Mouse (Mus musculus) gastrocnemius, adult 2 months (tissue): ENCODE results near the gene Pola2. TPM values are rescaled to one million over a fixed set of nuclear protein-coding genes. Genes with fewer than 3 reads are reported as not detected.
A peak's percentile ranks its signal among the peaks of the same experiment; 100 is the strongest.

Experiments
- DNase-seq: peaks from one replicate; pipeline ENCODE4 v3.0.0; 2022
- H3K27ac ChIP-seq: fragments of 200-600 bp; 2 replicates; pipeline ENCODE4 v1.8.1; 2022; ENCODE audit warnings: mild to moderate bottlenecking
- H3K4me3 ChIP-seq: fragments of 200-600 bp; 2 replicates; pipeline ENCODE4 v1.8.1; 2022; ENCODE audit warnings: mild to moderate bottlenecking, moderate library complexity
- CTCF ChIP-seq: fragments of 200-600 bp; IDR thresholded peaks from 2 replicates; pipeline ENCODE4 v1.8.1; 2022; ENCODE audit warnings: antibody characterized with exemption, mild to moderate bottlenecking, moderate library complexity
- intact Hi-C: fragments of 180-260 bp; cut with DNase I; formaldehyde crosslinking; loops from one replicate; pipeline ENCODE4 v1.15.1; 2025
- total RNA-seq, 2 experiments: library from RNA; stranded (reverse); gene quantifications; 2 replicates each; pipeline ENCODE4 v1.2.3; 2021

The Pola2 gene
- total RNA-seq, 2 experiments from 2014 or later: 8.9 to 9.2 TPM

GRCm38 (mm10) chr19:5912103-5913006 lies 51.6 kb downstream of the Pola2 start:
- intact Hi-C loops: no loop called here
- Histone ChIP-seq H3K4me3 (peak overlapping the region; percentile 95), H3K27ac (peak overlapping the region; percentile 95)
- TF ChIP-seq CTCF: no peak
- peak; percentile 100 for DNase-seq

DNA sequence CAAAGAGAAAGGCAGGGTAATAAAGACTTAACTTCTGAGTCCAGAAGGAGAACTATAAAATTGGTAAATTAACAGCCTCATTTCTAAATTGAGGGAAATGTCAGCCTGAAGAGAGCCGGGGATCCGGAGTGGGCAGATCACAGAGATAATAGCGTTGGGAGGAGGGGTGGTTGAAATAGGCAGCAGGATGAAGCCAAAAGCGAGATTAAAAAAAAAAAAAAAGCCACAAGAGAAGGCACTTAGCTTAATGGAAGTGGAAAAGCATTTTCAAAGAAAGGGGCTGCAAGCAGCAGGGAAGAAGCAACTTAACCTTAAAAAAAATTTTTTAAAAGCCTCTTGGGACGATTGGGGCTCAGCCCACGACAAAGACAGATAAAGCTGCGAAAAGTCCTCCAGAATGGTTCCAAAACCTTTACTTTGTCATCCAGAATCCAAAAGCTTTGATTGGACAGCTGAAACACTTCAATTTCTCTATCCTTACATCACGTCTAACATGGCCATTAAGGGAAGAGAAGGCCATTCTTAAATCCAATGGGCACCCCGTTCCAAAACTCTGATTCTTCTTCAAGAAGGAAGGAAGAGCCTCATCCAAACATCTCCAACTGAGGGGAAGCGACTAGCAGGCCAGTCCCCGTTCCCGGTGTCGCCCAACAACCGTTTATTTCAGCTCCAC lies 52.4 kb downstream of the Pola2 start:
- intact Hi-C loops: no loop called here
- no peak for TF ChIP-seq CTCF
- Histone ChIP-seq H3K27ac (peak overlapping the region; percentile 95), H3K4me3 (peak overlapping the region; percentile 95)
- no peak for DNase-seq

DNA sequence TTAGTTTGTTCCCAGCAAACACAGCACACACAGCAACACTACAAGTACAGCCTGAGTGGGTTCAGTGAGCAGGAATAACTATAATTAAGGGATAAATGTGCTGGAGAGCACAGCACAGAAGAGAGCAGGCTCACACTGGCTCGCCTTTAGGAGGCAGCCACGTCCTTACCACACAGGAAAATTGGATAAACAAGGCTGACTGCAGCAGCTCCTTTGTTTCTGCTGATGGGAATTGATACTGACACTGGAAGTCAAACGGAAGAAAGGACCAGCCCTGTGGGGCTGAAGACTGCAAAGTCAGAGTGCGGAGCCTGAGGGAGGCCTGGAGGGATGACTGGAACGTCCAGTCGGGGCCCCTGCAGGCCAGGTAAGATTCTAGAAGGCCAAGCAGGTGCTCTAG lies 53.8 kb downstream of the Pola2 start:
- intact Hi-C loops: no loop called here
- Histone ChIP-seq H3K4me3 (peak overlapping the region; percentile 95), H3K27ac (no peak overlapping the region)
- DNase-seq: no peak
- no peak for TF ChIP-seq CTCF

DNA sequence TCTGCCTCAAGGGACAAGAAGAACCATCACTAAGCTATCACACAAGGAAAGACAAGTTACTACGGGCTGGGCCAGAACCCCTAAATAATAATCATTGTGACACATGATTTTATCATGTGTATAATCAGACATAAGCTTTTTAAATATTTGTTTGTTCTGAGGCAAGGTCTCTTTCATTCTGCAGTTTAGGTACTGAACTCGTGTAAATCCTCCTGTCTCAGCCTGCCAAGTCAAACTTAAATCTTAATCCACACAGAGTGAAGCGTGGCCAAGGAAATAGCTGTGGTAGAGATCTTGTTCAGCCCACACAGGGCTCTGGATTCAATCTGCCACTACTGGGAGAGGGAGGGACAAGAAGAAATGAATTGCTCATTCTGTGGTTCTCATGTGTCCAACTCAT lies 56.7 kb downstream of the Pola2 start:
- no peak for DNase-seq
- no peak overlapping the region for H3K4me3 ChIP-seq
- no peak overlapping the region for H3K27ac ChIP-seq
- intact Hi-C loops: no loop called here
- TF ChIP-seq CTCF: no peak

DNA sequence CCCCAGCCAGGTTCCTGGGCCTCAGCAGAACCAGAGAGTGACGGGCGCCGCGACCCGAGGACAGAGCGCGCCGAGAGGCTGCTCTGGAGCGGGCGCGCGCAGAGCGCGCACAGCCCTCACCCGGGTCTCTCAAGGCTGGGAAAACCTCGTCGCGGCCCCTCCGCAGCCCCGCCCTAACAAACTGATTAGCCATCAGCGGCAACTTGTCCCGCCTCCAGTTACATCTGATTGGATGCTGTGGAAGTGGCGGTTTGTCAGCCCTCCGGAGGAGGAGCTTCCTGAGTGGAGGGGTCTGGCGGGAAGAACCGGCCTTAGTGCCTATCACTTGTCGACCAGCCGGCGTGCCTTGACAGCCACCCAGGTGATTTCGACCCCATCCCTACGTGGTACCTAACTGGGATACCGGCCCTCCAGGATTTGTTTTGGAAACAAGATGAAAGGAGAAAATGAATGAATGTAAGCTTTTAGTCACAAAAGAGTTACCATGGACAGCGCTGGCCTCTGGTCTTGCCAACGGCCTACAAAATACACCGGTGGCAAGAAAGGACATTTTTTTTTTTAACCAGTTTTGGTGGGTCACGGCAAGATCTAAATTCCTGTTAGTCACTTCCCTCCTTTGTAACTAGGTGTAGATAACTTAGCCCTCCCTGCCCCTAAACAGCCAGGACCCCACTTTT lies 69.9 kb downstream of the Pola2 start, which contains the start of gene Tigd3:
Gene Tigd3 (minus strand): TSS at position 148 of the 677 bp plus-strand sequence.
- no peak for TF ChIP-seq CTCF
- DNase-seq: peak; percentile 94
- peak within 1 kb of the TSS; percentile 81 for H3K27ac ChIP-seq
- peak within 1 kb of the TSS; percentile 73 for H3K4me3 ChIP-seq
- intact Hi-C loops: no loop called here

DNA sequence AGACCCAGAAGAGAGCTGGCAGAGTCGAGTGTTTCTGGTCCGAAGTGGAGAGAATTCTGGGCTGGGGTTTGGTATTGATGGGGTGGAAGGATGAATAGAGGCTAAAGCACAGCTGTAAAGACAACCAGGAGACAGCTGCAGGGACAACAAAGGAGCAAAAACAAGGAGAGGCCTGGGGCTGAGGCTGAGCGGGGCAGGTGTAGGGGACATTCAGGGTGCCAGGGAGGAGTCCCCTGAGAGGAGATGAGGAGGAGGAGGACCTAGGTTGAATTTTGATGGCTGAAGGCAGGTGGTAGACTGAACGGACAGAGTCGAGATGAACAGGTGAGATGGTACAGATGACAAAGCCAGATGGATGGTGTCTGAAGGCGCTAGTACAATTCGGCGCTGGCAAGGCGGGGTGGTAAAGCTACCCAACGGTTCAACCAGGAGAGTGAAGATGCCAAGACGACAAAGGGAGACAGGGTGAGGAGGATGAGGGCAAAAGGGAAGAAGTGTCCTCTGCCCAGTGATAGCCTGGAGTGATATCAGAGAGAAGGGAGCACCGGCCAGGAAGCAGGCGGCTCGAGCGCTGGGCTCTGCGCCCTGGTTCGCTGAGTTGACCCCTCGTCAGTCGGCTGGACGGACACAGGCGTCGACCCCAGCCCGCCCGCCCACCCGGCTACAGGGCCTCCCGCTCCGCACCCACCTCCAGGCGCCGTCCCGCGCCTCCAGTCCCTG lies 70.6 kb downstream of the Pola2 start:
- no peak for TF ChIP-seq CTCF
- Histone ChIP-seq H3K4me3 (peak overlapping the region; percentile 73), H3K27ac (peak overlapping the region; percentile 81)
- DNase-seq: no peak
- intact Hi-C loops: no loop called here

DNA sequence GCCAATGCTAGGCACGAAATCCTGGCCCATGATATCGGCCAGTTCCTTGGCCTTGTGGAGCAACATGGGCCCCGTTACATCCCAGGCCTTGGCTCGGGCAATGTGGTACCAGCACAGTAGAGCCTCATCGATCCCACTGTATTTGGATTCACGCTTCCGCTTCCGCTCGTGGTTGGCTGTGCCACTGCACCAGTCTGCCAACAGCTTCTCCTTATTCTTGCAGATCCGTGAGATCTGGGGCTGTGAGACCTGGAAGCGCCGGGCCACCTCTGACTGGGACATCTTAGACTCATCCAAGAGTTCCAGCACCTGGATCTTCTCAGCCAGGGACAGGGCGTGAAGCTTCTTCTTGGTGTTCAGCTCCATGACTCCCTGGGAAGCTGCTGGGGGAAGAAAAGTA lies 71.3 kb downstream of the Pola2 start:
- DNase-seq: no peak
- intact Hi-C loops: no loop called here
- no peak overlapping the region for H3K27ac ChIP-seq
- no peak for TF ChIP-seq CTCF
- no peak overlapping the region for H3K4me3 ChIP-seq

GRCm38 (mm10) chr19:5892262-5892661 lies 71.7 kb downstream of the Pola2 start:
- H3K27ac ChIP-seq: no peak overlapping the region
- H3K4me3 ChIP-seq: no peak overlapping the region
- intact Hi-C loops: no loop called here
- no peak for TF ChIP-seq CTCF
- DNase-seq: no peak

GRCm38 (mm10) chr19:5891521-5892258 lies 72.3 kb downstream of the Pola2 start:
- Histone ChIP-seq H3K4me3 (no peak overlapping the region), H3K27ac (peak overlapping the region; percentile 3; the same call in 1 of the 2 replicates)
- TF ChIP-seq CTCF: no peak
- intact Hi-C loops: no loop called here
- no peak for DNase-seq

Other genes starting within 250 kb of the Pola2 start
- 100 to 1,000 TPM; 218 to 220 TPM for gene Ehbp1l1, start 237.9 kb downstream of the Pola2 start, total RNA-seq
- gene Fam89b, start 234.5 kb downstream of the Pola2 start, total RNA-seq: 10 to 100 TPM; 22.2 to 22.6 TPM
- gene Ltbp3, start 223.3 kb downstream of the Pola2 start, total RNA-seq: 10 to 100 TPM; 32.4 to 44.6 TPM
- gene Scyl1, start 192.8 kb downstream of the Pola2 start, total RNA-seq: 10 to 100 TPM; 71.2 to 78.6 TPM
- 1 to 10 TPM; 3.4 to 4.0 TPM for gene Frmd8, start 88.9 kb downstream of the Pola2 start, total RNA-seq
- under 1 TPM; 0.79 to 0.84 TPM for gene Slc25a45, start 86.4 kb downstream of the Pola2 start, total RNA-seq
- gene Tigd3, start 70.1 kb downstream of the Pola2 start, total RNA-seq: under 1 TPM; 0.10 to 0.20 TPM
- gene Dpf2, start 51.2 kb downstream of the Pola2 start, total RNA-seq: 10 to 100 TPM; 87.8 to 88.4 TPM
- gene Cdc42ep2, start 39.4 kb downstream of the Pola2 start, total RNA-seq: 10 to 100 TPM in 1 of 2 experiments, 1 to 10 TPM in 1; 8.2 to 14.3 TPM
- gene Slc22a20, start 21.9 kb upstream of the Pola2 start, total RNA-seq: not detected
- 10 to 100 TPM; 87.0 to 93.7 TPM for gene Capn1, start 51.7 kb upstream of the Pola2 start, total RNA-seq
- gene Syvn1, start 82.4 kb upstream of the Pola2 start, total RNA-seq: 10 to 100 TPM; 17.1 to 20.6 TPM
- 10 to 100 TPM; 24.6 to 30.9 TPM for gene Mrpl49, start 93.6 kb upstream of the Pola2 start, total RNA-seq
- 100 to 1,000 TPM; 410 to 473 TPM for gene Fau, start 93.6 kb upstream of the Pola2 start, total RNA-seq
- 1 to 10 TPM; 8.3 to 8.5 TPM for gene Znhit2, start 97.0 kb upstream of the Pola2 start, total RNA-seq
- 1 to 10 TPM; 4.6 TPM for gene Tm7sf2, start 104.2 kb upstream of the Pola2 start, total RNA-seq
- 10 to 100 TPM; 20.6 to 23.9 TPM for gene Vps51, start 113.0 kb upstream of the Pola2 start, total RNA-seq
- not detected for gene Tmem262, start 115.8 kb upstream of the Pola2 start, total RNA-seq
- gene Gm28374, start 118.1 kb upstream of the Pola2 start, total RNA-seq: not detected
- gene Zfpl1, start 120.8 kb upstream of the Pola2 start, total RNA-seq: 10 to 100 TPM; 11.2 to 13.1 TPM
- gene Cdca5, start 120.8 kb upstream of the Pola2 start, total RNA-seq: not detected
- gene AC131692.1, start 130.2 kb upstream of the Pola2 start, total RNA-seq: not detected
- gene Naaladl1, start 141.6 kb upstream of the Pola2 start, total RNA-seq: not detected
- 1 to 10 TPM; 9.2 to 9.3 TPM for gene Sac3d1, start 154.4 kb upstream of the Pola2 start, total RNA-seq
- gene Snx15, start 164.1 kb upstream of the Pola2 start, total RNA-seq: 10 to 100 TPM in 1 of 2 experiments, 1 to 10 TPM in 1; 9.0 to 10.0 TPM
- gene Batf2, start 176.8 kb upstream of the Pola2 start, total RNA-seq: under 1 TPM; 0.23 to 0.75 TPM
- 10 to 100 TPM; 57.5 to 70.8 TPM for gene Arl2, start 177.3 kb upstream of the Pola2 start, total RNA-seq
- gene Majin, start 220.2 kb upstream of the Pola2 start, total RNA-seq: not detected